Mouse (Mus musculus): Measurements from ENCODE around the gene Srgap2. TPM values are rescaled to one million over a fixed set of nuclear protein-coding genes. Genes with fewer than 3 reads are reported as not detected.
A peak's percentile ranks its signal among the peaks of the same experiment; 100 is the strongest.

The Srgap2 gene
- total RNA-seq, 2 experiments from 2014 or later = 71.6 to 92.4 TPM

GRCm38 (mm10) chr1:131478770-131479305 lies 48.3 kb downstream of the Srgap2 start:
- DNase-seq (ENCODE audit: extremely low spot score in 1 of 2, low spot score in 1 of 2) = no peak

- DNase-seq (ENCODE audit: extremely low spot score in 1 of 2, low spot score in 1 of 2) = no peak
Observed at GRCm38 (mm10) chr1:131475306-131475705, 51.8 kb downstream of the Srgap2 start.

GRCm38 (mm10) chr1:131473631-131474118 lies 53.5 kb downstream of the Srgap2 start:
- no peak for DNase-seq (ENCODE audit: extremely low spot score in 1 of 2, low spot score in 1 of 2)

GRCm38 (mm10) chr1:131470597-131470996 lies 56.6 kb downstream of the Srgap2 start:
- no peak for DNase-seq (ENCODE audit: extremely low spot score in 1 of 2, low spot score in 1 of 2)

GRCm38 (mm10) chr1:131465855-131466254 lies 61.3 kb downstream of the Srgap2 start:
- DNase-seq (ENCODE audit: extremely low spot score in 1 of 2, low spot score in 1 of 2) = no peak

GRCm38 (mm10) chr1:131463953-131464627 lies 63.1 kb downstream of the Srgap2 start:
- DNase-seq (ENCODE audit: extremely low spot score in 1 of 2, low spot score in 1 of 2) = no peak

- DNase-seq (ENCODE audit: extremely low spot score in 1 of 2, low spot score in 1 of 2) = no peak
Observed at GRCm38 (mm10) chr1:131462541-131463067, 64.5 kb downstream of the Srgap2 start.

- DNase-seq (ENCODE audit: extremely low spot score in 1 of 2, low spot score in 1 of 2) = no peak
Observed at GRCm38 (mm10) chr1:131460914-131461530, 66.1 kb downstream of the Srgap2 start.

- DNase-seq (ENCODE audit: extremely low spot score in 1 of 2, low spot score in 1 of 2) = no peak
Observed at GRCm38 (mm10) chr1:131455355-131455890, 71.7 kb downstream of the Srgap2 start.

GRCm38 (mm10) chr1:131454386-131454785 lies 72.8 kb downstream of the Srgap2 start:
- no peak for DNase-seq (ENCODE audit: extremely low spot score in 1 of 2, low spot score in 1 of 2)

GRCm38 (mm10) chr1:131453335-131453734 lies 73.8 kb downstream of the Srgap2 start:
- DNase-seq (ENCODE audit: extremely low spot score in 1 of 2, low spot score in 1 of 2) = no peak

- no peak for DNase-seq (ENCODE audit: extremely low spot score in 1 of 2, low spot score in 1 of 2)
Observed at GRCm38 (mm10) chr1:131448373-131448772, 78.8 kb downstream of the Srgap2 start.

GRCm38 (mm10) chr1:131447333-131447732 lies 79.8 kb downstream of the Srgap2 start:
- DNase-seq (ENCODE audit: extremely low spot score in 1 of 2, low spot score in 1 of 2) = no peak

GRCm38 (mm10) chr1:131446577-131446976 lies 80.6 kb downstream of the Srgap2 start:
- DNase-seq (ENCODE audit: extremely low spot score in 1 of 2, low spot score in 1 of 2) = no peak

GRCm38 (mm10) chr1:131438556-131438955 lies 88.6 kb downstream of the Srgap2 start:
- DNase-seq (ENCODE audit: extremely low spot score in 1 of 2, low spot score in 1 of 2) = no peak

- no peak for DNase-seq (ENCODE audit: extremely low spot score in 1 of 2, low spot score in 1 of 2)
Observed at GRCm38 (mm10) chr1:131437975-131438374, 89.2 kb downstream of the Srgap2 start.

- DNase-seq (ENCODE audit: extremely low spot score in 1 of 2, low spot score in 1 of 2) = no peak
Observed at GRCm38 (mm10) chr1:131436609-131437008, 90.5 kb downstream of the Srgap2 start.

GRCm38 (mm10) chr1:131431456-131432246 lies 95.5 kb downstream of the Srgap2 start:
- peak in 1 of 2 experiments; percentile 19 for DNase-seq (ENCODE audit: extremely low spot score in 1 of 2, low spot score in 1 of 2)

- DNase-seq (ENCODE audit: extremely low spot score in 1 of 2, low spot score in 1 of 2) = no peak
Observed at GRCm38 (mm10) chr1:131427140-131427821, 99.9 kb downstream of the Srgap2 start.

GRCm38 (mm10) chr1:131423061-131423460 lies 104.1 kb downstream of the Srgap2 start:
- no peak for DNase-seq (ENCODE audit: extremely low spot score in 1 of 2, low spot score in 1 of 2)

Data from layer of hippocampus, postnatal 25 days (tissue).